Mouse (Mus musculus) ES-CJ7 (cell line): ENCODE measurements around the gene Tigar.

Source experiments
- DNase-seq: peaks from one replicate; pipeline ENCODE4 v3.0.0; 2011; ENCODE audit warnings: low read depth, low spot score

The Tigar gene

GRCm38 (mm10) chr6:127081820-127082219, 27.5 kb downstream of the Tigar start:
- peak; percentile 54 for DNase-seq

GRCm38 (mm10) chr6:127079867-127080731, 29.3 kb downstream of the Tigar start:
- peak; percentile 92 for DNase-seq

GRCm38 (mm10) chr6:127072817-127073216, 36.5 kb downstream of the Tigar start, which contains the start of gene Fgf23:
Gene Fgf23, plus strand, starts transcription at chr6:127072902.
- peak; percentile 58 for DNase-seq

- no peak for DNase-seq
Observed at GRCm38 (mm10) chr6:127064815-127065214, 44.5 kb downstream of the Tigar start.

GRCm38 (mm10) chr6:127063915-127064314, 45.4 kb downstream of the Tigar start:
- DNase-seq = no peak

GRCm38 (mm10) chr6:127059975-127060374, 49.4 kb downstream of the Tigar start:
- no peak for DNase-seq

- DNase-seq = no peak
Observed at GRCm38 (mm10) chr6:127056990-127057588, 52.3 kb downstream of the Tigar start.

- DNase-seq = no peak
Observed at GRCm38 (mm10) chr6:127050847-127051246, 58.5 kb downstream of the Tigar start.

- no peak for DNase-seq
Observed at GRCm38 (mm10) chr6:127044909-127045308, 64.4 kb downstream of the Tigar start.
